Mouse (Mus musculus): ENCODE data around the gene B3gnt5. TPM values are rescaled to one million over a fixed set of nuclear protein-coding genes. Genes with fewer than 3 reads are reported as not detected.
"Not testable (repeated sequence)": the region's sequence is repeated elsewhere in the genome, so short reads cannot be mapped to it uniquely, and the experiment has no call there.

B3gnt5 gene
- under 1 TPM; 0.08 TPM for total RNA-seq (2021)
- long read RNA-seq, experiment 1: 0 reads
- long read RNA-seq, experiment 2: 0 reads

GRCm38 (mm10) chr16:19760074-19760473, at the start of gene B3gnt5:
Gene B3gnt5, plus strand, starts transcription at chr16:19760208.
- DNase-seq: peak; percentile 46
- intact Hi-C loops (cut with DNase I): no loop called here
- peak within 1 kb of the TSS; percentile 75 for H3K4me3 ChIP-seq
- TF ChIP-seq CTCF (IDR thresholded peaks at IDR 0.05): no peak
- H3K27ac ChIP-seq: peak within 1 kb of the TSS; percentile 0; the same call in 1 of the 2 replicates

- Histone ChIP-seq H3K4me3 (no peak overlapping the region), H3K27ac (no peak overlapping the region)
- no peak for DNase-seq
- no peak for TF ChIP-seq CTCF (IDR thresholded peaks at IDR 0.05)
- intact Hi-C loops (cut with DNase I): loop anchor here (10.0 kb wide), 3 partner anchors 124 to 584 kb away; partner anchors contain the start of gene Parl
Measured at GRCm38 (mm10) chr16:19720959-19721358, 39.0 kb upstream of the B3gnt5 start.

- intact Hi-C loops (cut with DNase I): loop anchor here (10.0 kb wide), 3 partner anchors 121 to 581 kb away; partner anchors contain the start of gene Parl
- peak; percentile 63 for TF ChIP-seq CTCF (IDR thresholded peaks at IDR 0.05)
- H3K4me3 ChIP-seq: not testable (repeated sequence)
Measured at GRCm38 (mm10) chr16:19724139-19724538, 35.9 kb upstream of the B3gnt5 start.

GRCm38 (mm10) chr16:19732896-19733295, 27.1 kb upstream of the B3gnt5 start:
- DNase-seq: no peak
- intact Hi-C loops (cut with DNase I): no loop called here
- Histone ChIP-seq H3K27ac (no peak overlapping the region), H3K4me3 (no peak overlapping the region)
- TF ChIP-seq CTCF (IDR thresholded peaks at IDR 0.05): no peak

More at GRCm38 (mm10) chr16:19724139-19724538, 35.9 kb upstream of the B3gnt5 start:
- H3K27ac ChIP-seq, DNase-seq: not testable (repeated sequence)

- peak; percentile 32 for DNase-seq
- no peak for TF ChIP-seq CTCF (IDR thresholded peaks at IDR 0.05)
- H3K27ac ChIP-seq: peak overlapping the region; percentile 0; the same call in 1 of the 2 replicates
- intact Hi-C loops (cut with DNase I): no loop called here
- peak overlapping the region; percentile 75 for H3K4me3 ChIP-seq
Measured at GRCm38 (mm10) chr16:19760505-19761496, 793 bp downstream of the B3gnt5 start.

GRCm38 (mm10) chr16:19761691-19762090, 1.7 kb downstream of the B3gnt5 start:
- TF ChIP-seq CTCF (IDR thresholded peaks at IDR 0.05): no peak
- Histone ChIP-seq H3K4me3 (peak overlapping the region; percentile 75; the same call in 1 of the 2 replicates), H3K27ac (no peak overlapping the region)
- no peak for DNase-seq
- intact Hi-C loops (cut with DNase I): no loop called here

- peak; percentile 5; the same call in 1 of the 2 replicates for TF ChIP-seq CTCF (IDR thresholded peaks at IDR 0.05)
- intact Hi-C loops (cut with DNase I): no loop called here
- Histone ChIP-seq H3K4me3 (no peak overlapping the region), H3K27ac (no peak overlapping the region)
- no peak for DNase-seq
Measured at GRCm38 (mm10) chr16:19766107-19766506, 6.1 kb downstream of the B3gnt5 start.

- Histone ChIP-seq H3K4me3 (no peak overlapping the region), H3K27ac (no peak overlapping the region)
- TF ChIP-seq CTCF (IDR thresholded peaks at IDR 0.05): no peak
- no peak for DNase-seq
- intact Hi-C loops (cut with DNase I): no loop called here
Measured at GRCm38 (mm10) chr16:19768046-19768445, 8.0 kb downstream of the B3gnt5 start.

GRCm38 (mm10) chr16:19772013-19772412, 12.0 kb downstream of the B3gnt5 start:
- intact Hi-C loops (cut with DNase I): no loop called here
- TF ChIP-seq CTCF (IDR thresholded peaks at IDR 0.05): no peak

GRCm38 (mm10) chr16:19786386-19787090, 26.5 kb downstream of the B3gnt5 start:
- no peak overlapping the region for H3K4me3 ChIP-seq
- no peak overlapping the region for H3K27ac ChIP-seq
- TF ChIP-seq CTCF (IDR thresholded peaks at IDR 0.05): no peak
- intact Hi-C loops (cut with DNase I): no loop called here
- no peak for DNase-seq

More at GRCm38 (mm10) chr16:19772013-19772412, 12.0 kb downstream of the B3gnt5 start:
- no peak overlapping the region for H3K27ac ChIP-seq
- H3K4me3 ChIP-seq: no peak overlapping the region
- DNase-seq: no peak

GRCm38 (mm10) chr16:19789914-19790313, 29.9 kb downstream of the B3gnt5 start:
- intact Hi-C loops (cut with DNase I): no loop called here
- DNase-seq: no peak
- no peak overlapping the region for H3K4me3 ChIP-seq
- no peak for TF ChIP-seq CTCF (IDR thresholded peaks at IDR 0.05)
- no peak overlapping the region for H3K27ac ChIP-seq

GRCm38 (mm10) chr16:19818801-19819200, 58.8 kb downstream of the B3gnt5 start:
- DNase-seq: no peak
- intact Hi-C loops (cut with DNase I): no loop called here
- H3K27ac ChIP-seq: no peak overlapping the region
- TF ChIP-seq CTCF (IDR thresholded peaks at IDR 0.05): no peak
- H3K4me3 ChIP-seq: no peak overlapping the region

Other genes with a start within 250 kb of the B3gnt5 start
- not detected for gene Olfr167, start 237.9 kb upstream of the B3gnt5 start, total RNA-seq (2021)
- not detected for gene Olfr168, start 224.7 kb upstream of the B3gnt5 start, total RNA-seq (2021)
- gene Olfr169, start 188.4 kb upstream of the B3gnt5 start, total RNA-seq (2021): not detected
- gene Olfr170, start 148.3 kb upstream of the B3gnt5 start, total RNA-seq (2021): not detected
- not detected for gene Olfr171, start 130.3 kb upstream of the B3gnt5 start, total RNA-seq (2021)
- not detected for gene Lamp3, start 53.8 kb upstream of the B3gnt5 start, total RNA-seq (2021)
- 1 to 10 TPM in 1 of 2 experiments, under 1 TPM in 1; 0.64 to 1.1 TPM for gene Klhl6, start 222.8 kb downstream of the B3gnt5 start, total RNA-seq (2021)